Mouse (Mus musculus): ENCODE measurements around the gene Zfp184. TPM values are rescaled to one million over a fixed set of nuclear protein-coding genes. Genes with fewer than 3 reads are reported as not detected.

The Zfp184 gene
- total and polyA plus RNA-seq, 2 experiments from 2014 or later = 15.3 to 21.6 TPM

DNA sequence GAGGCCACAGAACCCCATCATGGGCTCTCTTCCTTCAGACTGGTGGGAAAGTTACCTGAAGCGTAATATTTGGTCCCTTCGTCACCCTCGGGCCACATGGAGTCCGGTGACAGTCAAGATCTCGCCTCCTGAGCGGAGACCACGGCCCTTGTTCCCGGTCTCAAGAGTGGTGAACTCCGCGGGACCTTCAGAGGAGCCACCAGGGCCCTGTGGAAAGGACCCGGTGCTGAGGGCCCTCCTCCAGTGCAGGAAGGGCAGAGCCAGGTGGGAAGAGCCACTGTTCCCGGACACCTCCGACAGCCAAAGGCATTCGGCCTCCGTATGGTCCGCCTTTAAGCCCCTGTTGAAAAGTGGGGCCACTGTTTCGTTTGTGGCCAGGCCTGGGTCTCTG lies 36.9 kb downstream of the Zfp184 start:
- DNase-seq (no peak), ATAC-seq (peak; percentile 19)
- Histone ChIP-seq H3K27me3 (ENCODE audit: insufficient read depth, low read length) (peaks cover 22% of the 10 kb centered on the region; the same call in 1 of the 2 replicates), H3K4me2 (ENCODE audit: low read depth) (peak overlapping the region; percentile 99), H3K9me3 (ENCODE audit: low read length) (no peaks in the 10 kb centered on the region), H3K4me1 (ENCODE audit: insufficient read depth) (0 out of 2 replicates have a peak, but pooled peaks cover 4% of the 10 kb centered on the region), H3K9ac (peak overlapping the region; percentile 58), H3K27ac (ENCODE audit: low read depth, low read length) (no peak overlapping the region), H3K36me3 (ENCODE audit: insufficient read depth) (no peaks in the 10 kb centered on the region), H3K4me3 (ENCODE audit: low read depth, low read length) (peak overlapping the region; percentile 58)
- WGBS = 5% methylated on average over 17 of the region's 17 CpGs
- no peak for TF ChIP-seq CTCF (IDR thresholded peaks at IDR 0.05; ENCODE audit: low read depth)

GRCm38 (mm10) chr13:21984486-21984885 lies 39.6 kb downstream of the Zfp184 start:
- no peaks in the 10 kb centered on the region for H3K36me3 ChIP-seq (ENCODE audit: insufficient read depth)
- 81% methylated on average over 2 of the region's 2 CpGs for WGBS

DNA sequence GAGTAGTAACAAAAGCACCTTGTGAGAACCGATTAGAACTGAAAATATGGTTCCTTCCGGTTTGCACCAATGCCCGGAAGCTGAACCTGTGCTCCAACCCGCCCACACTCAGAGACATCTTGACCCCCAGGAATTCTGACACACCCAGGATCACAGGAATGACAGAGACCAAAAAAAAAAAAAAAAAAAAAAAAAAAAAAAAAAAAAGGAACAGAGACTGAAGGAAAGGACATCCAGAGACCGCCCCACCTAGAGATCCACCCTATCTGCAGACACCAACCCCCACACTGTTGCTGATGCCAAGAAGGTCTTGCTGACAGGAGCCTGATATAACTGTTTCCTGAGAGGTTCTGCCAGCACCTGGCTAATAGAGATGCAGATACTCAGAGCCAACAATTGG lies 47.7 kb downstream of the Zfp184 start:
- Histone ChIP-seq H3K4me1 (ENCODE audit: insufficient read depth) (0 out of 2 replicates have a peak, but pooled peaks cover 3% of the 10 kb centered on the region), H3K9me3 (ENCODE audit: low read length) (no peaks in the 10 kb centered on the region), H3K27me3 (ENCODE audit: insufficient read depth, low read length) (peaks cover 33% of the 10 kb centered on the region), H3K4me2 (ENCODE audit: low read depth) (no peak overlapping the region), H3K4me3 (ENCODE audit: low read depth, low read length) (no peak overlapping the region), H3K36me3 (ENCODE audit: insufficient read depth) (no peaks in the 10 kb centered on the region), H3K9ac (no peak overlapping the region), H3K27ac (ENCODE audit: low read depth, low read length) (no peak overlapping the region)
- ATAC-seq = no peak
- 87% methylated on average over 5 of the region's 5 CpGs for WGBS
- TF ChIP-seq CTCF (IDR thresholded peaks at IDR 0.05; ENCODE audit: low read depth) = no peak
- no peak for DNase-seq

More at GRCm38 (mm10) chr13:21984486-21984885, 39.6 kb downstream of the Zfp184 start:
- Histone ChIP-seq H3K4me2 (ENCODE audit: low read depth) (no peak overlapping the region), H3K27ac (ENCODE audit: low read depth, low read length) (no peak overlapping the region), H3K9ac (no peak overlapping the region), H3K4me3 (ENCODE audit: low read depth, low read length) (no peak overlapping the region), H3K4me1 (ENCODE audit: insufficient read depth) (0 out of 2 replicates have a peak, but pooled peaks cover 4% of the 10 kb centered on the region), H3K27me3 (ENCODE audit: insufficient read depth, low read length) (peaks cover 22% of the 10 kb centered on the region), H3K9me3 (ENCODE audit: low read length) (no peaks in the 10 kb centered on the region)
- TF ChIP-seq CTCF (IDR thresholded peaks at IDR 0.05; ENCODE audit: low read depth) = no peak
- ATAC-seq = no peak
- no peak for DNase-seq

- 2% methylated on average over 22 of the region's 22 CpGs for WGBS
- Histone ChIP-seq H3K27me3 (ENCODE audit: insufficient read depth, low read length) (peaks cover 48% of the 10 kb centered on the region), H3K36me3 (ENCODE audit: insufficient read depth) (no peaks in the 10 kb centered on the region), H3K4me2 (ENCODE audit: low read depth) (no peak overlapping the region), H3K9ac (no peak overlapping the region), H3K4me1 (ENCODE audit: insufficient read depth) (0 out of 2 replicates have a peak, but pooled peaks cover 3% of the 10 kb centered on the region), H3K4me3 (ENCODE audit: low read depth, low read length) (no peak overlapping the region), H3K9me3 (ENCODE audit: low read length) (no peaks in the 10 kb centered on the region), H3K27ac (ENCODE audit: low read depth, low read length) (no peak overlapping the region)
- no peak for TF ChIP-seq CTCF (IDR thresholded peaks at IDR 0.05; ENCODE audit: low read depth)
- ATAC-seq (no peak), DNase-seq (peak; percentile 55)
Measured at GRCm38 (mm10) chr13:21993957-21994738, 49.3 kb downstream of the Zfp184 start.

DNA sequence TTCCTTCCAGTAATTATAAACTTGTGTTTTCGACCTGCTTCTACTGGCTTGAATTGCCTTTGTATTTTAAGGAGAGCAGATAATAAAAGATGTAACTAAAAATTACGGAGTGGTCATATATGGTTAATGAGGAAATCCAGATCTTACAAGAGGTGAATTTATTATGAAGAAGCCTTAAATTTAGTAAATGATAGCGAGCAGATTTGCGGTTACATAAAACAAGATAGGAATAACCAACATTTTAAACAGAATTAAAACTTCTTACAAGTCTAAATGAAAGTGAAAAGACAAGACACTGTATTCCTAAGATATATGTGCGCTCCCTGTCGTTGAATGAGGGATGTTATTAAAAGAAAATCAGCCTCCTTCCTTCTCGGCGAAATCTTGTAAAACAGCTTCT lies 50.0 kb downstream of the Zfp184 start:
- no peak for TF ChIP-seq CTCF (IDR thresholded peaks at IDR 0.05; ENCODE audit: low read depth)
- 0 out of 2 replicates have a peak, but pooled peaks cover 3% of the 10 kb centered on the region for H3K4me1 ChIP-seq (ENCODE audit: insufficient read depth)
- peak; percentile 60 for DNase-seq
- H3K27ac ChIP-seq (ENCODE audit: low read depth, low read length) = no peak overlapping the region
- H3K4me2 ChIP-seq (ENCODE audit: low read depth) = peak overlapping the region; percentile 29; the same call in 1 of the 2 replicates
- no peaks in the 10 kb centered on the region for H3K36me3 ChIP-seq (ENCODE audit: insufficient read depth)
- H3K4me3 ChIP-seq (ENCODE audit: low read depth, low read length) = no peak overlapping the region
- peaks cover 56% of the 10 kb centered on the region for H3K27me3 ChIP-seq (ENCODE audit: insufficient read depth, low read length)
- H3K9me3 ChIP-seq (ENCODE audit: low read length) = no peaks in the 10 kb centered on the region
- H3K9ac ChIP-seq = no peak overlapping the region
- ATAC-seq = no peak
- 5% methylated on average over 8 of the region's 8 CpGs for WGBS

- Histone ChIP-seq H3K4me3 (ENCODE audit: low read depth, low read length) (no peak overlapping the region), H3K4me1 (ENCODE audit: insufficient read depth) (0 out of 2 replicates have a peak, but pooled peaks cover 3% of the 10 kb centered on the region), H3K9me3 (ENCODE audit: low read length) (no peaks in the 10 kb centered on the region), H3K9ac (no peak overlapping the region), H3K36me3 (ENCODE audit: insufficient read depth) (no peaks in the 10 kb centered on the region), H3K27ac (ENCODE audit: low read depth, low read length) (no peak overlapping the region), H3K4me2 (ENCODE audit: low read depth) (peak overlapping the region; percentile 29), H3K27me3 (ENCODE audit: insufficient read depth, low read length) (peaks cover 61% of the 10 kb centered on the region)
- under 1% methylated on average over 21 of the region's 21 CpGs for WGBS
- no peak for ATAC-seq
- peak; percentile 63 for DNase-seq
- TF ChIP-seq CTCF (IDR thresholded peaks at IDR 0.05; ENCODE audit: low read depth) = no peak
Measured at GRCm38 (mm10) chr13:21995331-21995914, 50.5 kb downstream of the Zfp184 start.
